Mouse (Mus musculus) urinary bladder, postnatal 4 days (tissue): ENCODE measurements around the gene Sars2.
"Not testable (repeated sequence)": the region's sequence is repeated elsewhere in the genome, so short reads cannot be mapped to it uniquely, and the experiment has no call there.

ENCODE experiments used
- DNase-seq, 2 experiments: peaks; one replicate each; pipeline ENCODE4 v3.0.0; 2021 to 2022; ENCODE audit warnings: low spot score in 2 of 2

Gene Sars2

DNA sequence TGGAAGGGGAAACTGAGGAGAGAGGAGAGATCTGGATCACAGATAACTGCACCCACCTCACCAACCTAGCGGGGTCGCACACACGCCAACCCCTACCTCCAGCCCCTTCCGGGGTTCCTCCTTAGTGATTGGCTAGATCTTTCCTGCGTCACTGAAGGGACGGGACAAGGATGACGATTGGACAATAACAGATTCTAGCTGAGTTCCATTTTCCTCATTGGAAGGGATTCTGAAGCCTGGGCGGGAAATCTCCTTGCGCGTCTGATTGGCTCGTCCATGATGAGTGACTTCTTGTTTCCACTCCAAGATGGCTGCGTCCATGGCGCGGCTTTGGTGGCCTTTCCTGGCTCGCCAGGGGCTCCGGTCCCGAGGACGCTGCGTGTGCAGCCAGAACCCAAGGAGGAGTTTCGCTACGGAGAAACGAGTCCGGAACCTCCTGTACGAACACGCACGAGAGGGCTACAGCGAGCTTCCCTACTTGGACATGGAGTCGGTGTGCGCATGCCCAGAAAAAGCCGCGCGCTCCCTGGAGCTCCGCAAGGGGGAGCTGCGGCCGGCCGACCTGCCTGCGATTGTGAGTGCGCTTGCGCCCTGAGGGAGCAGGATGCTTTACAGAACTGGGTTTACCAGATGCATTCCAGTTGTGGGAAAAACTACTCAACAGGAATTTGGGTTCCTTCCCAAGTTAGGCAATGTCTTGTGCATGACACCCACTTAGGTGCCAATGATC, at the start of gene Sars2, which contains the start of gene Mrps12:
TSS of gene Sars2 (plus strand) at position 284 of the 730 bp plus-strand sequence.
TSS of gene Mrps12 (minus strand) at position 112 of the 730 bp plus-strand sequence.
- peak; percentile 91 for DNase-seq

DNA sequence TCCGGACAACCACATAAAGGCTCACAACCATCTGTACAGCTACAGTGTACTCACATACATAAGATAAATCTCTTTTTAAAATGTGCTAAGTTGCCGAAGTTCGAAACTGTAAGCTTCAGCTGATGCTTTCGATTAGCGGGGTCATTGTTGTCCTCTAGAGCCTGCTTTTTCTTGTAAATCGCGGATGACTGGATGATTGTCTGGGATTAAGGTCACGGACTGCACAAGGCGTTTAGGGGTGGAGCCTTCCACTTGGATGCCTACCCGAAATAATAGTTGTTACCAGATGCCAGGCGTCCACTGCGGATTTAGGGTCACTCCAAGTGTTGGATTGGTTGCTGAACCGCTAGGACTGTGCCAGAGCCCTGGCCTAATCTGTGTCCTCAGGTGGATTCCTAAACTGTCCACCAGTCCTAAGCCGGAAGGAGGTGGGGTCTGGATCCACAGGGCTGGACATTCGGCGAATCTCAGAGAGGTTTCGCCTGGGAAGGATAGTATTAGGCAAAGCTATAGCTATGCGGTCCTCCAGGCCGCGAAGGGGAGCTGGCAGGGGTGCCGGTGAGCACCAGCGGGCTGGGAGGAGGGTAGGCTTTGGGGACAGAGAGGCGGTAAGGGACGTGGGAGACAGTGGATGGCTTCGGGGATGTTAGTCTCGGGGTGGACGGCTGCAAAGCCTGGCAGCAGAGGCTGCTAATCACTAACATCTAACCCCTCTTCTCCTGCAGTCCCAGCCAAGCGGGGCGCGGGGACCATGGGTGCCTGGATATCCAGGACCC, 49.1 kb upstream of the Sars2 start, which contains the start of gene Fbxo27:
TSS of gene Fbxo27 (plus strand) at position 305 of the 776 bp plus-strand sequence.
- peak in 1 of 2 experiments; percentile 34 for DNase-seq

DNA sequence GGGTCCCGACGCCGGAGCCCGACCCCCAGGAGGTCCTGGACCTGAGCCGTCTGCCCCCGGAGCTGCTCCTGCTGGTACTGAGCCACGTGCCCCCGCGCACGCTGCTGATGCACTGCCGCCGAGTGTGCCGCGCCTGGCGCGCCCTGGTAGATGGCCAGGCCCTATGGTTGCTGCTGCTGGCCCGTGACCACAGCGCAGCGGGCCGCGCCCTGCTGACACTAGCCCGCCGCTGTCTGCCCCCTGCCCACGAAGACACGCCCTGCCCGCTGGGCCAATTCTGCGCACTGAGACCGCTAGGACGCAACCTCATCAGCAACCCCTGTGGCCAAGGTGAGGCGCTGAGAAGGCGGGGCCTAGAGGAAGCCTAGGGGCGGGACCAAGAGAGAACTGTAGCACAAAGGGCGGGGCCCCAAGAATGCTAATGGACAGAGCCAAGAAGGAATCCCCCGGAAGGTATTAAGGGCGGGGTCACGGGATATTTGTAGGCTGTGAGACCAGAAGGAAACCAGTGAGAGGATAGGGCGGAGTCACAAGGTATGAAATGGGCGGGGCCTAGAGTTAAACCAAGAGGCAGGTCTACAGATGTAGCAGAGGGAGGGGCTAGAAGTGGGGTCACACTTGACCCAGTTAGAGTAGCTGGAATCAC, 48.3 kb upstream of the Sars2 start:
- peak; percentile 75 to 81 for DNase-seq

DNA sequence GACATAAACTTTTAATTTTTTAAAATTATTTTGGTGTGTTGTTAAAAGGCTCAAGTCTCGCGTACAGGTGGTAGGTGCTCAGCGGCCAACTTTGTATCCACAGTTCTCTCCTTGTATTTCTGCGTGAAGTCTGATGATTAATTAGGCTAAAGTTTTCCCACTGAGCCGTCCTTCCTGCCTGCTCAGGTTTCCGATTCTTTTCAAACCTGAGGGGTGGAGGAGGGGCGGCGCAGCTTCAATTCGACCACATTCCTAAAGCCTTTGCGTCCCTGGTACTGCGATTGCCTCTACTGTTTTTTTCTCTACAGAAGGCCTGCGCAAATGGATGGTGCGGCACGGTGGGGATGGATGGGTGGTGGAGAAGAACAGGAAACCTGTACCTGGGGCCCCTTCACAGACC, 47.4 kb upstream of the Sars2 start:
- DNase-seq: no peak

DNA sequence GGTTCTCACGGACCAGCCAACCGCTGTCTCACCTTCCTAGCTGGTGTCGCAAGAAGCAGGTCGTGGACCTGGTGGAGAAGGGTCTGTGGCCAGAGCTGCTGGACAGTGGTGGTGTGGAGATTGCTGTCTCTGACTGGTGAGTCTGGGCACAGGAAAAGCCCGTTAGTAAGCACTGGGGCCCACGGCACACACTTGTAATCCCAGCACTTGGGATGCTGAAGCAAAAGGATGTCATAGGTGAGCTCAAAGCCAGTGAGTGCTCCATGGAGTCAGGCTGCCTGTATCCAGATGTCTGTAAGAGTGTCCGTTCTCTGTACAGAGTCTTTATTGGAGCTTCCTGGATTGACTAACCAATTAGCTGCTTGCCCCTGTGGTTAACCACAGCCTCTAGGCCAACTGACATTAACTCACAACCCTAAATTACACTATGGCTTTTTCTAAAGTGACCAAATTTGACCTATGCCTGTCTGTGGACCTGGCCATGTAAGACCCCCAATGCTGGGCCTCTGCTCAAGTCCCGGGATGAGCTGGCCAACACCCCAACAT, 46.8 kb upstream of the Sars2 start:
- DNase-seq: no peak

DNA sequence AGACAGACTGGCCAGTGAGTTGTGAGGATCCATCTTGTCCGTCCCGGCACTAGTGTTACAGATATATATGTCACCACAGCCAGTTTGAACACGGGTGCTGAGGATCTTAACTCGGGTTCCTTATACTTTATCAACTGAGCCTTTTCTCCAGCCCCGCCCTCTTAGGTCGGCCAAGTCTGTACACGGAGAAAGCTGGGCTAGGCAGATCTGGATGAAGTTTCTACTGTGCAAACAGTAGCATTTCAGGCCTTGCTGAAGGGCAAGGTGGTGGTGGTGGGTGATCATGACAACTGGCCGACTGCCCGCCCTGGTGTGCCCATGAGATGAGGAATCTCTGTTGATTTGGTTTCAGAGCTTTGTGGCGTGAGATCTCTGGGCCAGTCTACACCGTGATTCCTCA, 44.5 kb upstream of the Sars2 start:
- no peak for DNase-seq

DNA sequence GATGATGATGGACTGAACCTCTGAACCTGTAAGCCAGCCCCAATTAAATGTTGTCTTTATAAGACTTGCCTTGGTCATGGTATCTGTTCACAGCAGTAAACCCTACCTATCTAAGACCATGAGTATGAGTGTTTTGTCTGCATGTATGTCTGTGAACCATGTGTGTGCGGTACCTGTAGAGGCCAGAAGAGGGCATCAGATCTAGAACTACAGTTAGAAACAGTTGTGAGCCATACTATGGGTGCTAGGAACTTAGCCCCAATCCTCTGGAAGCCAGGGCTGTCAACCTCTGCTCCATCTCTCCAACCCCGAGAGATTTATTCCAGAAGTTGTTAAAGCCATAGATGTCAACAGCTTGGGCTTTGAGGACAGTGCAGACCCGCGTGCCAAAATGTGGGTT, 41.5 kb upstream of the Sars2 start:
- DNase-seq: no peak

DNA sequence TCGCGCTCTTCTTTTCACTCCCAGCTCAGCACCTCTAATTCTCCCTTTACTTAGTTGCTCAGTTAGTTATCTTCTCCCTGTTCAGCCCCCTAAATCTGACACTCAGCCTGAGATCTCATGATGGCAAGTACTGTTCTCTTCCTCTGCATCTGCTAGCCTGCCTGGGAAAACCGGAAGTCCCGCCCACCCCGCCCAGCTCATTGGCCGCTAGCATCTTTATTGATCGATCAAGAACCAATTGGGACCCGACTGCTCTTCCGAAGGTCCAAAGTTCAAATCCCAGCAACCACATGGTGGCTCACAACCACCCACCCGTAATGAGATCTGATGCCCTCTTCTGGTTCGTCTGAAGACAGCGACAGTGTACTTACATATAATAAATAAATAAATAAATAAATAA, 40.5 kb upstream of the Sars2 start:
- DNase-seq: not testable (repeated sequence)

DNA sequence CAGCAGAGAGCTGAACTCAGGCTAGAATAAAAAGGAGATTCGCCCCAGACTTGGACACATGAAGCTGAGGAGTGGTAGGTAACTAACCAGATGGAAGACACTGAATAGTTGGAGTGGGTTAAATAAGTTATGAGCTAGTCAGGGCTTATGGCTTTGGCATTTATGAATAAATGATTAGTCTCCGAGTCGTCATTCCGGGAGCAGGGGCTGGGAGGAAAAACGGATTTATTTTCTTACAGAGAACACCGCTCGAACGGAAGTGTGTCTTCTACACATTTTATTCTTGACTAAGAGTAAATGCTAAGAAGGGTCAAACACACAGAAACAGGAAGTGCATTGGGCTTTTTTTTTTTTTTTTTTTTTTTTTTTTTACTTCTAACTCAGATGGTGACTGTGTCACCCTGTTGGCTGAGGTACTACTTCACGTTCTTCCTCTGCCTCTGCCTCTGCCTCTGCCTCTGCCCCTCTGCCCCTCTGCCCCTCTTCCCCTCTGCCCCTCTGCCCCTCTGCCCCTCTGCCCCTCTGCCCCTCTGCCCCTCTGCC, 39.1 kb upstream of the Sars2 start:
- no peak for DNase-seq

DNA sequence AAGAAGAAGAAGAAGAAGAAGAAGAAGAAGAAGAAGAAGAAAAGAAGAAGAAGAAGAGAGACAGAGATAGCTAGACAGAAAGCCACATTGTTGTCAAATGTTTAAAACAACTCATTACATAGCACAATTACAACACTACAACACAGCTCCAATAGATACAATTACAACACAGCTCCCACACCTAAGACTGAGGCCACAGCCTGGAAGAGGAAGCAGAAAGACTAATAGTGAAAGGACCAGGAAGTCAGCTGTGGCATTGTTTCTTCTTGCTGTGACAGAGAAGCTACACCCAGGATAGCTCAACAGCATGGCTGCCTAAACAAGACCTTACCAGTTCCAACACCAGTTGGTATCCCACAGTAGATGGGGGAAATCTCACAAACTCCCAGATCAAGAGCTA, 32.3 kb upstream of the Sars2 start:
- no peak for DNase-seq

DNA sequence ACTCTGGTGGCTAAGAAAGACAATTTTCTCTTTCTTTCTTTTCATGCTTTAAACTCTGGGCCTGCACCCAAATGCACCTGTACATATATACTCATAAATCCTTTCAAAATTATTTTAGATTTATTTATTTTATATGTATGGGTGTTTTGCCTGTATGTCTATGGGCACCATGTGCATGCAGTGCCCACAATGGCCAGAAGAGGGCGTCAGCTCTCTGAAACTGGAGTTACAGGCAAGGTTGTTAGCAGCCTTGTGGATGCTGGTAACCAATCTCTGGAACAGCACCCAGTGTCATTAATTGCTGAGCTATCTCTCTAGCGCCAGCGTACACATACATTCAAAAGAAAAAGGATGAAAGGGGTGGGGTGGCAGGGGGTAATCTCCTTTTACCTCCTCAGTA, 30.8 kb upstream of the Sars2 start:
- no peak for DNase-seq

DNA sequence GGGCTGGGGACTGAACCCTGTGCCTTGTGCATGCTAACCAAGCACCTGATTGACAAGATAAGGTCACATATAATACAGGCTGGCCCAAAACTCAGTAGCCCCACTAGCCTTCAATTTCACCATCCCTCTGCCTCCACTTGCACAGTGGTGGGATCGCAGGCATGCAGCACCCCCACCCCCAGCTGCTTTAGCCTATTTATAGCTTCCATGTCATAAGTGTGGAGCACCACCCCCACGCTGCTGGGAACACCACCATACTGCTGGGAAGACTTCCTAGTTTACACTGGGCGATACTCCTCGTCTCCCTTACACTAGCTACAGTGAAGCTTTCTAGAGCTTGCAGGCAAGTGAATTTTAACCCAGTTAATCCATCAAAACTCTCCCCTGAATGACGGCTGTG, 27.1 kb upstream of the Sars2 start:
- DNase-seq: no peak

DNA sequence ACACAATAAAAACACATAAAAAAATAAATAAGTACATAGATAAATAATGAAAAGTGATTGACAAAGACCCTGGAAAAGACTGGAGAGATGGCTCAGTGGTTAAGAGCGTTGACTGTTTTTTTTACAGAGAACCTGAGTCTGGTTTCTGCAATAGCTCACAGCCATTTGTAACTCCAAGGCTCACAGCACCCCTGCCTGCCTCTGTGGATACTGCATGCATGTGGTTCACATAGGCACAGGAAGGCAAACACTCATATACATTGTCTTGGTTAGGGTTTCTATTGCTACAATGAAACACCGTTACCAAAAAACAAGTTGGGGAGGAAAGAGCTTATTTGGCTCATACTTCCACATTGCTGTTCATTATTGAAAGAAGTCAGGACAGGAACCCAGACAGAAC, 26.2 kb upstream of the Sars2 start:
- no peak for DNase-seq

DNA sequence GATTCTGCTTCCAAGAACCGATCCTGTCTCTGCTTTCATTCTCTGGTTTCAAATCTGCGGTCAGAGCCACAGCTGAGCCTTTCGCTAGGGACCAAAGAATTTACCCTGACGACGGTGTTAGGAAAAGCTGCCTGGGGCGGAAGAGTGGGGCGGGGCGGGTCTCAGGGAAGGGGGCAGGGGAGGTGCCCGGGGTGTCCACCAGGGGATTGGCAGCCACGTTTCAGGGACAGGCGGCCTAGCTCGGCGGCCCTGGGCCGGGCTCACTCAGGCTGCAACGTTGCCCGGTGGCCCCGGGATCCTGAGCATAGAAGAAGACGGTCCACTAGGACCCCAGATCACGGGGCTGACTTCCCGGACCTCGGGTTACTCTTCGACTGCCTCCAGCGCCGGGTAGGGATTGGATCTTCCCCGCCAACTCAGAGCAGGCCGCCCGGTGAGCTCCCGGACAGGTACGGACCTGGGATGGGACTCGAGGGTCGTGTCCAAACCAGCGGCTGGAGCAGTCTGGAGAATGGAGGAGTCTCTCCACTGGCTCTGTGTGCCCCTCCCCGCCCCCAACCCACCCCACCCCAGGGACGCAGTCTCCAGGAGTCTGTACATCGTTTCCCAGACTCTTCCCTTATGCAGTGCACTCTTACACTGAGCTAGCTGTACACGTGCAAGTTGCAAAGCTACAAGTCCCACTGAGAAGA, 25.1 kb upstream of the Sars2 start, which contains the start of gene Fbxo17:
TSS of gene Fbxo17 (plus strand) at position 215 of the 692 bp plus-strand sequence.
- peak; percentile 61 to 64 for DNase-seq

DNA sequence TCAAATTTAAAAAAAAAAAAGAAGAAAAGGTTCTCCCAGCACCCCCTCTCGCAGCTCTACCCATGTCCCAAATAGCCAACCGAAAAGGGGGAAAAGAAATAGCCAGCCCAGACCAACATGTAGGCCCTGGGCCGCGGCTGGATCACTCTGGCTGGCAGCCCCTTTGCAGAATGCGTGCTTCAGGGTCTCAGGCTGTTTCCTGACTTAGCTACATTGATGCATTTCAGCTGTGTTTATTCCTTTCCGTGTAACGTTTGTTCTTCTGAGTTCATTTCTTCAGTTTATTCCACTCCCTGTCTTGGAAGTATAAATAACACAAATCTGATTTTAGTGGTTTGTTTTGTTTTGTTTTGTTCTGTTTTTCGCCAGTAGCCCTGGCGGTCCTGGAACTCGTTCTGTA, 24.1 kb upstream of the Sars2 start:
- DNase-seq: no peak

DNA sequence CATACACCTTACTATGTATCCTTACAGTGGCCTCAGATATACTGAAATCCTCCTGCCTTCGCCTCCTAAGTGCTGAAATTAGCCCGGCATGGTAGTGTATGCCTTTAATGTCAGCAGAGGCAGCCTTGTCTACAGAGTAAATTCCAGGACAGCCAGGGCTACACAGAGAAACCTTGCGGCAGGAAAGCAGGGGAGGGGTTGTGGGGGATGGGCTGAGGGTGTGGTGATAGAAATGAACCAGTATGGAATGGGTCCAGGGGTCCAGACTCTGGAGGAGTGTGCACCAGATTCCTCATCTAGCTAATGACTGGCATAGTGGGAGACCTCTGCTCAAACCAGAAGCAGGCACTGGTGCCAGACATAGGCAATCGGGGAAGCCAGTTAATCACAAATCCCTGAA, 22.6 kb upstream of the Sars2 start:
- DNase-seq: no peak

DNA sequence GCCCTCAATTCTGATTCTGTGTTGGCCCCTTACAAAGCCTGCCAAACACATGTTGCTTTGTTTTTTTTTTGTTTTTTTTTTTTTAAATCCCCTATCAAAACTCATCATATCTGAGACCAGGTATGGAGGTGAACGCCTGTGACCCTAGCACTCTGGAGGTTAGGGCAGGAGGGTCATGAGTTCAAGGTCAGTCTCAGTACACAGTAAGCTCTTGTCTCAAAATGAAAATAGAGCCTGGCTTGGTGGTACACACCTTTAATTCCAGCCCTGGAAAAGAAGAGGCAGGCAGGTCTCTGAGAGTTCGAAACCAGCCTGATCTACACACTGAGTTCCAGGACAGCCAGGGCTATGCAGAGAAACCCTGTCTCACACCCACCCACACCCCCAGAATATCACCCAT, 22.1 kb upstream of the Sars2 start:
- no peak for DNase-seq

DNA sequence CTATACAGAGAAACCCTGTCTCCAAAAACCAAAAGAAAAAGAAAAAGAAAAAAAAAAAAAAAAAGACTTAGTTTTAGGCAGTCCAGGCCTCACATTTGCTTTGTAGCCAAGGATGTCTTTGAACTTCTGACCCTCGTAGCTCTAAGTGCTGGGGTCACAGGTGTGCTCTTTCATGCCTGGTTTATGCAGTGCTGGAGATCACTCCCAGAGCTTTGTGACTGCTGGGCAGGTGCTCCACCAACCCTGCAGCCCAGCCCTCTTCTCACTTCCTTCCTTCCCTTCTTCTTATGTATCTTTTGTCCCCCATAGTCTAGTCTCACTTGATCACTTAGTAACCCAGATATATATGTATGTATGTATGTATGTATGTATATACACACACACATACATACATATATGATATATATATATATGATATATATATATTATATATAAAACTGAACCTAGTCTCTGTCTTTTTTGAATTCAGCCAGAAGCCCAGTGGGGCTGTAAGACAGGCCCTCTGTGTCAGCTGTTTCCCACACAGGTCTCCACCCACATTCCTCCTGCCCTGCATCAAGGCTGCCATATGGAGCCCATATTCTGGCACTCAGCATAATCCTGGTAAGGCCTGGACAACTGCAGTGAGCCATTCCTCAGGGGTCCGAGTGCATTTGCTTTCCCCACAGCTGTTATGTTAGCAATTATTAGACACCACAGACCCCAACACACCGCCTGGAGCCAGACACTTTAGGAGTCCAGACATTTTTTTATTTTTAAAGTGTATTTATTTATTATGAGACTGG, 20.8 kb upstream of the Sars2 start:
- no peak for DNase-seq

DNA sequence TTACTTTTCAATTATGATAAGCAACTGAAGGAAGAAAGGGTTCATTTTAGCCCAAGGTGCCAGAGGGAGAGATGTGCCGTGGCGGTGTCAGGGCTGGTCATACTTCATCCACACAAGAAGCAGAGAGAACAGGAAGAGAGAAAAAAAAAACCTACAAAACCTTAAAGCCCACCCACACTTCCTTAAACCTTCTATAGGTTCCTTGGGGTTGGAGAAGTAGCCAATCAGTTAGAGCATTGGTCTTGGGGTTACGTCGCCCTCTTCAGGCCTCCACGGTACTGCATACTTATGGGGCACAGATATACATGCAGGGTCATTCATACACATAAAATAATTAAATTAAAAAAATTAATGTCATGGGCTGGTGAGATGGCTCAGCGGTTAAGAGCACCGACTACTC, 19.7 kb upstream of the Sars2 start:
- no peak for DNase-seq

DNA sequence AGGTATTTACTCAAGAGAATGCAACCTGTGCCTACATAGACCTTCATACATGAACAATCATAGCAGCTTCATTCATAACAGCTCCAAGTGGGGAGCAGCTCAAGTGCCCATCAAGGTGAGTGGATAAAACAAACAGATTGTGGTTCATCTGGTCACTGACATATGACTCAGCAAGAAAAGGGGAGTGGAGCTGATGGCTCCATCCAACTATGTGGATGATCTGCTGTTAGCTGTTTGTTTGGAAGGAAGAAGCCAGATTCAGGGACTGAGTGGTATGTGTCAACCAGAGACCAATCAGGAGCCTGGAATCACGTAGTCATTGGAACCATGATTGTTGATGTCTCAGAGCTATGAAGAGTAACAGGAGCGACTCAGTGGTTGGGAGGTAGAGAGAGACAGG, 17.2 kb upstream of the Sars2 start:
- DNase-seq: no peak

DNA sequence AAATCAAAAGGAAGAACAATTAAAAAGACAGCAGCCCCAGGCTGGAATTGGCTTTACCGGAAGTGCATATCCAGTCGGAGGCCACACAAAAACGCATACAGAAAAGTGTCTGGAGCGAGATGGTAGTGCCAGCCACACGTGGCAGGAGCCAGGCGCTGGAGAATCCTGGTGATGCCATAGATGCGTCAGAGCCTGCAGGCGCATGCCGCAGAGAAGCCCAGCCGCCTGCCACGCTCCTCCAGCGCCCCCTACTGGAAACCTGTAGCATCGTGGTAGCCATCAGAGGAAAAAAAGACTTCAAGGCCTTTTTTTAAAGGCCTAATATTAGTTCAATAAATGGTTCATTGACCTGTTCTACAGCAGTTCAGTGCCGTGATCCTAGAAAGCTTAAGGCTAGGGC, 15.2 kb upstream of the Sars2 start:
- DNase-seq: peak; percentile 58 to 81
